Mouse (Mus musculus) ovary, postnatal 36 days (tissue): ENCODE measurements around the gene Ciart.
"Not testable (repeated sequence)": the region's sequence is repeated elsewhere in the genome, so short reads cannot be mapped to it uniquely, and the experiment has no call there.

ENCODE experiments used
- DNase-seq: peaks from one replicate; pipeline ENCODE4 v3.0.0; 2022; ENCODE audit warnings: low spot score, mixed read lengths

Ciart gene

DNA sequence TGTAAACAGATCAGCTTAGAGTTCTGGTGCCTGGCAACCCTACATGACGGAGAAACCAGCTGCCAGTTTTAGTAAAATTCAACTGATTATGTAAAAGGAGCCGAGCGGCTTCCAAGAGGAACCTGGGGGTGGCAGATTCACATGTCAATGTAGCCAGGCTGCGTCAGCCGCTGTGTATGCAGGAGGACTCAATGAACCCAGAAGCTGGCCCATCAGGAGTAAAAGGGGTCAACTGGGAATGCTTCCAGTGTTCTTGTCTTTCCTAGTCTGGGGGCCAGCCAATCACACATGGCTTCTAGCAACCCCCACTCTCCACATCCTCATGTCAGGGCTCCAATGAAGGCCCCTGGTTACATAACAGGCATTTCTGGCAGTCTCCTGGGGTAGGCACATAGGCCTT lies 17.0 kb downstream of the Ciart start:
- no peak for DNase-seq

DNA sequence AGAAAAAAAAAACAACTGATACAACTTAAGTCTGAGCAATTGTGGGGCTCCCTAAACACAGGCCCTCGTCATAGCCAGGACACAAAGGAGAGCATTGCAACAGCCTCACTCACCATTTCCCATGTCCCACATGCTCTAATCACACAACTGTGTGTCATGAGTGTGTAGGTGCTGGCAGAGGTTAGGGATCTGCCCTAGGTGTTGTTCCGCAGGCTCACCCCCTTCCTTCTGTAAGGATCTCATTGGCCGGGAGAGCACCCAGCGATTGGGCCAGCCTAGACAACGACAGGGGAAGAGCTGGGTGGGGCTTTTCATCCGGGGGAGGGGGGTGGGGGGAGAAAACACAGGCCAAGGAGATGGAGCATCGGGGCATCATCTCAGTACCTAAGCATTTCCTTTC lies 18.5 kb downstream of the Ciart start:
- DNase-seq = no peak

DNA sequence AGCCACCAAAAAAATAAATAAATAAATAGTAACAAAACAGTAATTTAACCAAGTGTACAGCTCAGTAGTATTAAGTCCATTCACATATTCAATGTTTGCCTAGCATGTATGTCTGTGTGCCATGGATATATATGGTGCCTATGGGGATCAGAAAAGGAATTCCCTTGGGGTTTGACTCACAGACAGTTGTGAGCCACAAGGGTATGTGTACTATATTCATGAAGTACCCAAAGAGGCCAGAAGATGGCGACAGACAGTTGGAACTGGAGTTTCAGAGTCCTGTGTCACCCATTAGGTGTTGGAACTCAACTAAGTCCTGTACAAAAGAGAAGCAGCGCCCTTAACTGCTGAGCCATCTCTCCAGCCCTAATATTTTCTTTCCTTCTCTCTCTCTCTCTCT lies 20.3 kb downstream of the Ciart start:
- DNase-seq = no peak

GRCm38 (mm10) chr3:95861216-95861615 lies 20.8 kb downstream of the Ciart start:
- no peak for DNase-seq

- DNase-seq = no peak
Measured at GRCm38 (mm10) chr3:95860323-95860722, 21.7 kb downstream of the Ciart start.

GRCm38 (mm10) chr3:95858278-95858677 lies 23.8 kb downstream of the Ciart start:
- not testable (repeated sequence) for DNase-seq

DNA sequence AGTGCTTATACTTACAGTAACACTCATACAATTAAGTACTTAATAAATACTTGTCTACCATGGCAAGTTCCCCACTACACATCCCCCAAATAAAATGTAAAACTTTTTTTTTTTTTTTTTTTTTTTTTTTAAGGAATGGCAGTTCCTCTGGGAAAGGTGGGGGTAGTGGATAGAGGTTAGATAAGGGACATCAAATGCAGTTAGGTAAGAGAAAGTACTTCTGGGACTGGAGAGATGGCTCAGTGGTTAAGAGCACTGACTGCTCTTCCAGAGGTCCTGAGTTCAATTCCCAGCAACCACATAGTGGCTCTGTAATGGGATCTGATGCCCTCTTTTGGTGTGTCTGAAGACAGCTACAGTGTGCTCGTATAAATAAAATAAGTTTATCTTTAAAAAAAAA lies 25.0 kb downstream of the Ciart start:
- DNase-seq = not testable (repeated sequence)

DNA sequence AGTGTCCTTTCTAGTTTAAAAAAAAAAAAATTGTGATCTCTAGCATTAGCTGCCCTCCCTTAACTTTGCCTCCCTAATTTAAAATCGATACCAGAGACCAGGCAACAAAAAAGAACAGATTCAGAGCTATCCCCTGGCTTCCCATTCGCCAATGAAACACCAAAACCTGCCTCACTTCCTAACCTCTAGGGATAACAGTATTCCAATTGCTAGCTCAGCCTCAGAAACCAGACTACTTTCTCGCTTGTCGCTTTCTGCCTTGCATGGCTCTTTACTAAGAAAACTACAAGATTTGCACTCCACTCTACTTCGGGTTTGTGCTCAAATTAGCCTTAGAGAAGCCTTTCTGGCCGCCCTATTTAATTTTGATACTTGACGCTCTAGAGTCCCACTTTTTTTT lies 25.9 kb downstream of the Ciart start:
- DNase-seq = no peak

- peak; percentile 95 for DNase-seq
Measured at GRCm38 (mm10) chr3:95855502-95856089, 26.5 kb downstream of the Ciart start, which contains the start of gene Prpf3. Prpf3 (minus strand) TSS chr3:95855885.

- no peak for DNase-seq
Measured at GRCm38 (mm10) chr3:95851317-95851716, 30.7 kb downstream of the Ciart start.

- DNase-seq = no peak
Measured at GRCm38 (mm10) chr3:95850611-95851010, 31.4 kb downstream of the Ciart start.

- DNase-seq = no peak
Measured at GRCm38 (mm10) chr3:95842503-95843214, 39.4 kb downstream of the Ciart start.

DNA sequence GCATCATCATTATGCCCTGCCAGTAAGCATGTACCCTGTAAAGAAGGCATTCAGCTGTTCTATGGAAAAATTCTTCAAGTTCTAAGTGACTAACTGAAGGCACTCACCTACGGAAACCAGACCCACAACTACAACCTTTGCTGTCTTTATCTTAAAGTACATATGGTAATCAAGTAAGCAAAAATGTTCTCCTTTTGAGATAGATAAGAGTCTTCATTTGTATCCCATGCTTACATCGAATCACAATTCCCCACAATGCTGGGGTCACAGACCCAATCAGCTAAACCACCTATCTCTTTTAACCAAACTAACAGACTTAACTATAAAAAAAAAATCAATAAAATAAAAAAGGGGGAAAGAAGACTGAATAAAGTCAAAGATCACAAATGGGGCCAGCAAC lies 42.8 kb downstream of the Ciart start:
- no peak for DNase-seq

DNA sequence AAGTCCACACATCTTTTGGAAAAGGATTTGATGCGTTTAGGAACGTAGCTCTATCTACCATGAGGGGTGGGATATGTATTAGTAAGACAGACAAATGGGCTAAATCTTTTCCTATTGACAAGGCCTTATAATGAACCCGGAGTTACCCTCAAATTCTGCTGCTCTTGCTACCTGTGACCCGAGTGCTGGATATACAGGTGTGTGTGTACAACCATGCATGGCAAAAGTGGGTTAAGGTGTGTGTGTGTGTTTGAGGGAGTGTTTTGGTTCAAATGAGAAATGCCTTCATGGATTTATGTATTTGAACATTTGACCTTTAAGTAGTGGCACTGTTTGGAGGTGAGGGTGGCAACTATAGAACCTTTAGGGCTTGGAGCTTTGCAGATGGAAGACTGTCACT lies 53.0 kb downstream of the Ciart start:
- no peak for DNase-seq
